Mouse (Mus musculus): ENCODE measurements around the gene Map2k3. TPM values are rescaled to one million over a fixed set of nuclear protein-coding genes. Genes with fewer than 3 reads are reported as not detected.

The Map2k3 gene
- total RNA-seq, 1 experiment from 2014 or later: 22.4 TPM

DNA sequence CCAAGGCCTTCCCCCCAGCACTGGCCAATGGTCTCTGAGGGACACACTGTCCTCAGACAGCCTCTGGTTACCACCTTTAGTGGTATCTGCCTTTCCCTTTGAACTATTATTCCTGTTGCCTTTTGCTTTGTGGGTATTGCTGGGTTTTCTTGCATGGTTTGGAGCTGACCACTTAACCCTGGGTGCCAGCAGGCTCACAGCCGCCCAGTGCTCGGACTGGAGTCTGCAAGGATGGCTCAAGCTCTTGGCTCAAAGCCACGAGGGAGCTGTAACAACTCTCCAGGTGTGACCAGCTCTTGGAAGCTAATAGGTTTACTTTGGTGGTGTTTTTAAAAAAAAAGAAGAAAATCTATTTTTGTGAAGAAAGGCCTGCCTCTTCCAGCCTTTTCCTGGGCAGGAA lies 20.5 kb downstream of the Map2k3 start:
- no peak for ATAC-seq (replicated peaks; ENCODE audit: insufficient number of reproducible peaks, low FRiP score, low TSS enrichment, poor library complexity, severe bottlenecking)

DNA sequence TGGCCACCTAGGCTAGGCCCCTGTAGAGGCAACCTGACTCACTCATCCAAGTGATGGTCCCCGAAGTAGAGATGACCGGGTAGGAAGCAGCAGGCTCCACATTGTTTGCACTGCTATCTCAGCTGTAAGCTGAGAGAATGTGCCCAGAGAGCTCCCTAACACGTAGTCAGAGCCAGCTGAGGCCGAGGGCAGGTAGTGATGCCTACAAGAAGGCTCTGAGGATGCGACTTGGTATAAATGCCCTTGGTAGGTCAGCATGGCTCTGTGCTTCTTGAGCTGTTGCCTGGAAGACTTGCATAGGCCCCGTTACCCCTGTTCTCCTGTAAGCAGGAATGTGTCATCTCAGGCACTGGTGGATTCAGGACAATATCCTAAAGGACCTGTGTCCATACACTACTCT lies 21.2 kb downstream of the Map2k3 start:
- no peak for ATAC-seq (replicated peaks; ENCODE audit: insufficient number of reproducible peaks, low FRiP score, low TSS enrichment, poor library complexity, severe bottlenecking)

DNA sequence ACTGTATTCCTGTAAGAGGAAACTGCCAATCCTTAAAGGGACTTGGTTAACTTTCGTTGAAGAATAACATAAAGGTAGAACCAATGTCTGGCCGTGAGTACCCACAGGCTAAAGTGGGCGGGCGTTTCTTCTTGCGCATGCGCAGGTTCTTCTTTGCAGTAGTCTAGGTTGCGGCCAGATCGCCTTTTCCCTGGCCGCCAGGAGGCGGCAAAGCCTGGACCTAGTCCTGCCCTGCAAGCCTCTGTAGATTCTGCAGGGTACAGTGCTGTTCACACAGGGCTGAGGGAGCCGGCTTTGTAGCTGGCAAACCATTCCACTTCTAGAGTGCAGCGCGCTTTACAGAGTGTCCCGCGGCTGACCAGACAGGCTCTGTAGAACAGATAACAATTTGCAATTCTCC lies 22.0 kb downstream of the Map2k3 start:
- ATAC-seq (replicated peaks; ENCODE audit: insufficient number of reproducible peaks, low FRiP score, low TSS enrichment, poor library complexity, severe bottlenecking): peak; percentile 61; the same call in 1 of the 2 replicates

DNA sequence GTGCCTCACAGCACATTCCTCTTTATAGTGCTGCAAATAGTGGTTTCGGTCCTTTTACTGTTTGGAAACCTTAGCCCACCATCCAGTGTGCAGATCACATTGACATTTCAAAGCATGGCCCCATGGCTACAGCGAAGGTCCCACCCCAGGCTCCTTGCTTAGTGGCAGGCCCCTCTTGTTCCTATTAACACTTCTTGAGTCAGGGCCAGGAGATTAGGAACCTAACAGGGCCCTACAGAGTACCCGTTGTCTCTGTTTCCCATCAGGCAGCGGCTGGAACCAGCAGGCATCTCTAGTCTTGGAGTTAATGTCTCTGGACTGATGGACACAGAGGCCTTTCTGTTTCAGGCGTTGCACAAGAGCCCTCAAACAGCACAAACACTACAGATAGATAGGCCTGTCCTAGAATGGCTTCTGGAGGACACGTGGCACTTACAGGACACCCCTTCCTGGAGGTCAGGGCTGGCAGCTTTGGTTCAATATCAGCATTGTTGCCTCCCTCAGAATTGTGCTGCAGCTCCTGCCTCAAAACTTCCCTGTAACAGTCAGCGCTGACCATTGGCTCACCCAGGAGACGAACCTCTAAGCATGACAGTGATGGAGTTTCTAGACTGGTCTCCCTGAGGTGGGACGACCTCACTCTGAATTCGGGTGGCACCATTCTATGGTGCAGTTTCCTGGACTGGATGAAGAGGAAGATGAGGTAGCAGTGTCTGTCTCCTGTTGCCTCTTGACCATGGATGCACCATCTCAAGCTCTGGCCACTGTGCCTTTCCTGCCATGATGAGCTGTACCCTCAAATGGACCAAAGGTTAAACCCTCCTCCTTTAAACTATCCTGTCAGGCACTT lies 22.6 kb downstream of the Map2k3 start:
- ATAC-seq (replicated peaks; ENCODE audit: insufficient number of reproducible peaks, low FRiP score, low TSS enrichment, poor library complexity, severe bottlenecking): no peak

DNA sequence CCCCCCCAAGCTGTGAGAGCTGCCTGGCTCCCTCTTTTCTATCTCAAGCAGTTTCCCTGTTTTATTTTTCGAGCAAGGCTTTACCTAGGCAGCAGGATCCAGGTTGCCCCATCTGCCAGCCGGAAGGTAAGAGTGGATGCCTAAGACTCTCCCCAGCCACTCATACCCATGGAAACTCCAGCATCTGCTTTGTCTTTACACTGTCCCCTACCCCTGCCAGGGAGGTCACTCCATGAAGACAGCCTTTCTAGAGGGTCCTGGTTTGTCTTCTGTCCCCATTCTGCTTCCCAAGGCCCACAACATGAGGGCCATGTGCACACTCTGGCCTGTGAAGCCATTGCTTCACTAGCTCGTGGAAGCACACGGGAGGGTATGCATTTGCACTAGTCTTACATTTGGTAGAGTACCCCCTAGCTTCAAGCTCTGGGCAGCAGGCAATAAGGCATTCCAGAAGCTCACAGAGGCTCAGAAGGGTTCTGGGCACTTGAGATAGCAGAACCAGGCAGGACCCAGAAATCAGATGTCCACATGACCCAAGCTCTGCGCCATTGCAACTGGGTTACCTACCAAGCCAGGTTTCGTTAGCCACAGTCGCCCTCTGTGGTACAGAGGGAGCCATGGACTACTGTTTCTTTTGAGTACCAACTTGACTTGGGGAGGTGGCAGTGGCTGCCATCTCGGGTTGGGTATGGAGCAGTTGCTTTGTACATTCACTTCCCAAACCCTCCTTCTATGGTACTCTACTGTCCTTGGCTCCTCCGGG lies 24.0 kb downstream of the Map2k3 start:
- no peak for ATAC-seq (replicated peaks; ENCODE audit: insufficient number of reproducible peaks, low FRiP score, low TSS enrichment, poor library complexity, severe bottlenecking)

DNA sequence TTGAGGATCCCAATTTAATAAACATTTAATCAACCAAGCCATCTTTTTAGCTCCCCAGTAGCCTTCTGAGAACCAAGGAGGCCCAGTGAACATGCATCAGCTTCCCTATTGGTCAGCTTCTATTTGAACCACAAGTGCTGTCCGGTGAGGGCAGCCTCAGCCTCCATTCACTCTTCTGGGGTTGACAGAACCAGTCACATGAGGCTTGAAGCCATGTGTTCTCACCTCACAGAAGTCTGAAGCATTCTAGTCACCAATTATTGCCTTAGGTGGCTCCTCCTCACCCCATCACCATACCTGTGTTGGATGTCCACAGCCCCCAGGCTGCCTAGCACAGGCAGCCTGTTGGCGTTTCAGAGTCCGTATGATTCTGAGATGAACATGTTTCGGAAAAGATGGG lies 27.1 kb downstream of the Map2k3 start:
- ATAC-seq (replicated peaks; ENCODE audit: insufficient number of reproducible peaks, low FRiP score, low TSS enrichment, poor library complexity, severe bottlenecking): no peak

DNA sequence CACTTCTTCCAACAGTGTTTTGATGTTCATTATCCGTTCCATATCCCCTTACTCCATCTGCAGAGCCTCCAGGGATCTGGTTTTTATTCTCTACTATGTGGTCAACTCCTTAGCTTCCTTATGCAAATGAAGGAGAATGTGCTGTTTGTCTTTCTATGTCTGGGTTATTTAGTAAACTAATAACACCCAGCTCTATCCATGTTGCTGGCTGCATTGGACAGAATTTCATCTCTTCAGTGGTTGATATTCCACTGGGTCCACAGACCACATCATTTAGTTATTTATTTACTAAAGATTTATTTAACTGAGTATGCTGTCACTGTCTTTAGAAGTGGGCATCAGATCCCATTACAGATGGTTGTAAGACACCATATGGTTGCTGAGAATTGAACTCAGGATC lies 29.3 kb downstream of the Map2k3 start:
- no peak for ATAC-seq (replicated peaks; ENCODE audit: insufficient number of reproducible peaks, low FRiP score, low TSS enrichment, poor library complexity, severe bottlenecking)

DNA sequence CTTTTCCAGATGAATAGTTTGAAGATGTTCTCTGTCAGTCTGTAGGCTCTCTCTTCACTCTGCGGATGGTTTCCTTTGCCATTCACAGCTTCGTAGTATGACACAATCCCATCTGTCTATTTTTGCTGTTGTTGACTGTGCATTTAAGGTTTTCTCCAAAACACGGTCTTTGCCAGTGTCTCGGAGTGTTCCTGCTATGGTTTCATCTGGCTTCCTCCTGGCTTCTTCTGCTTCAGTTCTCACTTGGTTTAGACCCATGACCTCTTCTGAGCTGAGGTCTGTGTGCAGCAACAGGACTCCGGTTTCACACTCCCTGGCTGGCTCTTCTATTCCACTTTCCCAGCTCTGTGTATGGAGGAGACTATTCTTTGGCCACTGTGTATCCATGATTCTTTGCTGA lies 30.9 kb downstream of the Map2k3 start:
- ATAC-seq (replicated peaks; ENCODE audit: insufficient number of reproducible peaks, low FRiP score, low TSS enrichment, poor library complexity, severe bottlenecking): no peak

DNA sequence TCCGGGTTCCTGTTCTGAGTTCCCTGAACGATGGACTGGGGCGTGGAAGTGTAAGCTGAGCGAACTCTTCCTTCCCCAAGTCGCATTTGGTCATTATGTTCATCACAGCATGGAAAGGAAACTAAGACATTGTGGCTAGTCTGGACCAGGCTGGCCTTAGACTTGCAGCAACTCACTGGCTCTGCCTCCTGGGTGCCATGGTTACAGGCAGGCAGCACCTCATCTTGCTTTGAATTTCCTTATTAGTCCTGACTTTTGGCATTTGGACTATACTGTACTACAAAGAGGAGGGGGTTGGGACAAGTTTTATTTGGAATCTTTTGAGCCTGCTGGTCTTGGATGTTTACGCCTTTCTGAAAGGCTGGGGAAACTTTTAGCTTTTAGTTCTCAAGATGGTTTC lies 35.1 kb downstream of the Map2k3 start:
- ATAC-seq (replicated peaks; ENCODE audit: insufficient number of reproducible peaks, low FRiP score, low TSS enrichment, poor library complexity, severe bottlenecking): no peak

DNA sequence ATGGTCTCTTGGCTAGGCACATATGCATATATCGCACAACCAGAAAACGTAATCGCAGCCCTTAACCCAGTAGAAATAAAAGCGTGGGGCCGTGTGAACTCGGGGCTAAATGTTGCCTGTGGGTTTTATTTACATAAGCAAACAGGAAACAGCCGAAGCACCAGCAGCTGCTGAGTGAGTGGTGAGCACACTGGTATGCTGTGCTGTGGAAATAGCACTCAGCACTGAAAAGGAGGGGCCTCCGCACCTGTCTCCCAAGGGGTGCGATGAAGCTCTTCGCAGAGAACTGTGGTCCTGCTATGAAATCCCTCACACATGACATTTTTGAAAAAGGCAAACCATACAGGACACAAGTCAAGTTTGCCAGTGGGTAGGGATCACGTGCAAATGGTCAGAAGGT lies 43.3 kb downstream of the Map2k3 start:
- no peak for ATAC-seq (replicated peaks; ENCODE audit: insufficient number of reproducible peaks, low FRiP score, low TSS enrichment, poor library complexity, severe bottlenecking)

DNA sequence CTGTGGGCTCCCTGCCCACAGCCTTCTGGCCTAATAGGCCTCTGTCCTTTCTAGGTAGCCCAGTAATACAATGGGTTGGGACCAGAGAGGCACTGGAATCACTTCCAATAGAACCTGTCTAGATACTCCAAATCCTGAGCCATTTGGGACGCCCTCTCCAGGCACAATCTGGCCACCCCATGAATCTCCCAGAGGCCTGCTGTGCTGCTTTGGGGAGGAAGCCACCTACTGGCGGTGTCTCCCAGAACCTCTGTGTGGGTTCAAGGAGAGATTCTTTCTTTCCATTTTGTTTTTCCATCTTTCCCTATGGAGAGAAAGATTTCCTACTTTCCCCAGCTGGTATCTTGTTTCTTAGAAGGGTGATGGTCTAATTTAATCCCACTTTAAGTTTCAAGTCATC lies 44.4 kb downstream of the Map2k3 start:
- no peak for ATAC-seq (replicated peaks; ENCODE audit: insufficient number of reproducible peaks, low FRiP score, low TSS enrichment, poor library complexity, severe bottlenecking)

DNA sequence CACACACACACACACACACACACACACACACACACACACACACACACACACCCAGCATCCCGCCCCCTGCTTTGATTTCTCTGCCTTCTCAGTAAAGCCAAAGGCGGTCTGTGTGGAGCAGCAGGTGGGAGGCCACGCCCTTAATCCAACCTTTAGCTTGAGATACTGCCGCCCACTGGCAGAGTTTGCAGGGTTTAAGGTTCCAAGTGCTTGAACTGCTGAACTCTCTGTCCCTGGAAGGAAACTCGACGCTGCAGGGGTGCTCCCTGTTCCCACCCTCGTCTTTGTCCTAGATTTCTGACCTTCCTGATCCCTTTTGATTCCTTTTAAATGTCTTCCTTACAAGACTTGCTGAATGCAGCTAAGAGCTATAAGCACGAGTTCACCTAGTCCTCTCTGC lies 44.9 kb downstream of the Map2k3 start:
- ATAC-seq (replicated peaks; ENCODE audit: insufficient number of reproducible peaks, low FRiP score, low TSS enrichment, poor library complexity, severe bottlenecking): no peak

DNA sequence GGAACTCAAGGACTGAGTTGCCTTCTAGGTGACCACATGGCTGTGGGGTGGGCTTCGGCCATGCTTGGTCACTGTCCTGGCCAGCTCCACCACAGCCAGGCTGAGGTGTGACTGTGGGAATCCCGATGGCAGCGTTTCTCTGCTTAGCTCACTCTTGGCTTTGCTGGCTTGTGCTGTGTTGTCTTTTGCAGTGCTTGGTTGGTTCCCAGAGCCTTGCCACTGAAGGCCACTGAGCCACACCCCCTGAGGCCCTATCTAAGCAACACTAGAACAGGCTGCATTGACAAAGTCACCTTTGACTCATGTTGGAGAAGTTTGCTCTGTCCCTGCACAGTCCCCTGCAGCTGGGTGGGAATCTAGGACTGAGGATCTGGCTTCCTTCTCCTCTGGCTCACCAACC lies 45.3 kb downstream of the Map2k3 start:
- ATAC-seq (replicated peaks; ENCODE audit: insufficient number of reproducible peaks, low FRiP score, low TSS enrichment, poor library complexity, severe bottlenecking): no peak

DNA sequence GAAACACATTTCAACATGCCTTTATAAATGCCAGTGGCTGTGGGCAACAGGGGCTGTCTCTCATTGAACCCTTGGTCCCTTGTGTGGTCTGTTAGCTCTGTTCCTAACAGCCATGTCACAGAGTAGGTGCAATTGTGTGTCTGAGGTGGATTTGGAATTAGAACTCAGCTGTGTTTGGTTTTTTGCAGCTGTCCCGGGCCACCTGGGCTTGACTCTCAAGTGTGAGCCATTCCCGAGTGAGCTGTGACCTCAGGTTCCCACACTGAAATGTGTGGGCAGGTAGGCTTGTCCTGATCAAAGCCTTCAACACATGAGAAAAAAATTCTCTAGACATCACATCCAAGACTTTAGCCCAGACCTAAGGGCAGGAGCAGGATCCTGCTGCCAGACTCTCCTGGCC lies 46.8 kb downstream of the Map2k3 start:
- ATAC-seq (replicated peaks; ENCODE audit: insufficient number of reproducible peaks, low FRiP score, low TSS enrichment, poor library complexity, severe bottlenecking): no peak

DNA sequence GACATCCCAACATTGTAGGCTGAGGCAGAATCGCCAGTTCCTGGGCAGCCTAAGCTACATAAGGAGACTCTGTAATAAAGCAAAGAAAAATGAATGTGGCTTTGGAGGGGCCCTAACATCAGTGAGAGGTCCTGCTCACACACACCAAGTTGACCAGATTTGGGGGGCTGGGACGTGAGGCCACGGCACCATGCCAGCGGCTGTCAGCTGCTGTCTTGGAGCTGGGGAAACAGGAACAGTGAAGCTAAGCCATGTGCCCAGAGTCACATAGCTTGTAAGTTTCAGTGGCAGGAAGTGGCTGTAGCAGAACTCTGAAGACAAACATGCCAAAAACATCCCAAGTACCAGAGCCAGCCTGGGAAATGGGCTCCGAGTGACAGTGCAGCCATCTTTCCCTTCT lies 48.0 kb downstream of the Map2k3 start:
- no peak for ATAC-seq (replicated peaks; ENCODE audit: insufficient number of reproducible peaks, low FRiP score, low TSS enrichment, poor library complexity, severe bottlenecking)

DNA sequence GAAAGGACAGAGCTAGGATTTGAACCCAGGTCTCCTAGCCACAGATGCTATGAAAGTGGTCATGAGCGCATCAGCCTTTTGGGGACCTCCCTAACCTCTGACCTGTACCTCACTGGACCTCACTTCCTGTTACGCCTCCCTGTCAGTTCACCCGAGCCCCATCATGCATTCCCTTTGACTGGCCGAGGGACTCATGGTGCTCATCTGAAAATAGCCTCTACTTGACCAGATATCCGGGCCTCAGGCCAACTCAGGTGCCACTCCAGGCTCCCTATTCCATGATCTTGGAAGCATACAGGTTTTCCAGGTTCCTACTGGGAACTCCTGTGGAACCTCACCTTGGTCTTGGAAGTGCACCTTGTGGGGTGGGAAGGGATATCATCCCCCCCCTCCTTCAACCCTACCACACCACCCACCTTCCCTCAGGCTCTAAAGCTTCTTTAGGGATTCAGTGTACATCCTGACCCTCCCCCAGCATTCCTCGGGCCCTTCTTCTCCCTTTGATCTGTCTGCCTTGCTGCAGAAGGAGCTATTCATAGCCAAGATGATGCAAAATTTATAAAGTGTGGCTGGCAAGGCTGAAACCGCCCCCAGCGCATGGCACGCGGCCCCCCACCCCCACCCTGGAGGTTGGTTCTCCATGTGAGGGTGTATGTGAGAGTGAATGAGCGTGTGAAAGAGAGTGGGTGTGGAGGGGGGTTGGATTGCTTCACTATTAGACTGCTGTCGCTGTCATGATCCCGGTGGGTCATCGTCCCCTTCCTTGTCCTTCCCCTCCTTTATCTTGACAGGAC lies 50.1 kb downstream of the Map2k3 start:
- no peak for ATAC-seq (replicated peaks; ENCODE audit: insufficient number of reproducible peaks, low FRiP score, low TSS enrichment, poor library complexity, severe bottlenecking)

DNA sequence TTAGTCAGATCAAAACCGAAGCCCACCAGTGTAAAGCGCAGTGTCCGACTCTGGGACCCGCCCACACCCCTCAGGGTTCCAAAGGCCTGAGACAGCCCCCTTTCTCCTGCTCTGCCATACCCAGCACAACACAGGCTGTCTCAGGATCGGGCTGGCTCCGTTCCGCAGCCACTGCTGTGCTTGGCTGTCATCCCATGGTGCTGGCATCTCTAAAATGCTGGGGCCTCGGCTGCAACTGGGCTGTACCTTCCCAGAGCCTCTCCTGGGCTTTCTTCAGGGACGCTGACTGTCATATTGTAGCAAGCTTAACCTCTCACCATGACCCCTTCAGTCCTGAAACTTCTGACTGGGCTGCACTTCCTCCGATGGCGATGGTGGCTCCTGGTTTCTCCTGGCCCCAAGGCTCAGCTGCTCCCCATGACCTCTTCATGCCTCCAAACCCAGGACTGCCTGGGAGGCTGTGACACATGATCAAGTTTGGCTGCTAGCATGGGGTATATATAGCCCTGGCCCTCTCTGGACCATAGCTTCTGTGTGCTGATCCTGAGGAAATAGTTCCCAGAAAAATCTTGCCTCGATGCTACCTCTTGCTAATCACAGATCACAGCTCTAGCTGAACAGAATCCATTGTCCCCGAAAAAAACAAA lies 53.2 kb downstream of the Map2k3 start:
- ATAC-seq (replicated peaks; ENCODE audit: insufficient number of reproducible peaks, low FRiP score, low TSS enrichment, poor library complexity, severe bottlenecking): no peak

DNA sequence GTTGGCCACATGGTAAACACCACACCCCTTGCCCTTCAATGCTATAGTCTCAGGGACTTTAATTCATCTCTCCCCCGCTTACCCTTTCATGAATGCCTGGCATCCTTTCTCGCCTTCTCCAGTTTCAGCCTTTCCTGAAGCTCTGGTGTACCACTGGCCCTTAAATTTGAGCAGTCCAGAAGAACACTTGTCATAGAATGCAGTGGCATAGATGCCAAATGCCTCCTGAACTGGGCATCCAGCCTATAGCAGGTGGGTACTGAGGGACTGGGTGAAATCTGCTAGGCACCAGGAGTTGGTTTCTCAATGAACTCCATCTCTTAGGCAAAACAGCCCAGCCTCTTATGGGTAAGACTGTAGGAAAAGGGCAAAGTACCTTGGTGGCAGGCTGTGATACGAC lies 58.6 kb downstream of the Map2k3 start:
- no peak for ATAC-seq (replicated peaks; ENCODE audit: insufficient number of reproducible peaks, low FRiP score, low TSS enrichment, poor library complexity, severe bottlenecking)
